Mouse (Mus musculus): ENCODE measurements around the gene Elk1. TPM values are rescaled to one million over a fixed set of nuclear protein-coding genes. Genes with fewer than 3 reads are reported as not detected.

The Elk1 gene
- polyA plus RNA-seq (2015; fragmentation: Nextera tagmentation; extraction: Ambion mirVana): 10.1 and 11.8 TPM in 2 replicates

DNA sequence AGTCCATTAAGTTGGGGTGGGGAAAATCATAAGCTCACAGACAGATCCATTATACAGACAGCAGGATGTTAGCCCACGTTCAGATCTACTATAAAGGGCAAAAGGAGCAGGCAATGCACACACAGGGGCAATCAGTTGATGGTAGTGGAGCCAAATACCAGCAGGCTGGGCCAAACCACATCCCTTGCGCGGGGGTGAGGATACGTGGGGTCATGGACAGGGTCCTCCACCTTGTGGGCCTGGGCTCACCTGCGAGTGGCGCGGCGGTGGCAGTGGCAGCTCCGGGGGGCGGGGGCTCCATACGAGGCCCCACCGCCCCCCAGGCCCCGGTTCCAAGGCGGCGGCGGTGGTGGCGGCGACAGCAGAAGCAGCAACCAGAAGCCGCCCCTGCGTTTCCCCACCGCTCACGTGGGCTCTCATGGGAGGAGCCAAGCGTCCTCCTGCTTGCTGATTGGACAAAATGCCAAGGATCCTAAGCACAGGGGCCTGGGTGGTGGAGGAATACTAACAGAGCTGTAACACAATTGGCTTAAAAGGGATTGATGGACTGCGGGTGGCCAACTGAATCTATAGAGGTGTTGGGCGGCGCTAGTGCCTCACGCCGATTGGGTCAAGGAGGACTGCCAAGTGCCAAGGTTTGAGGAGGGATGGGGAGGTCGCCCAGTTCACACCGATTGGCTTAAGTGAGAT lies at the start of gene Elk1:
TSS of gene Elk1 (minus strand) at position 418 of the 690 bp plus-strand sequence.
- 9% methylated on average over 30 of the region's 30 CpGs for WGBS
- Histone ChIP-seq H3K36me3 (no peaks in the 10 kb centered on the region), H3K9me3 (replicated peaks) (no peaks in the 10 kb centered on the region), H3K27me3 (no peaks in the 10 kb centered on the region), H3K4me3 (peak within 1 kb of the TSS; percentile 74), H3K4me2 (peak within 1 kb of the TSS; percentile 57), H3K9ac (peak within 1 kb of the TSS; percentile 68), H3K4me1 (replicated peaks) (no peaks in the 10 kb centered on the region), H3K27ac (peak within 1 kb of the TSS; percentile 74)
- peak; percentile 95 for ATAC-seq (replicated peaks; ENCODE audit: insufficient number of reproducible peaks, insufficient read depth, low FRiP score, low read depth)

- H3K9ac ChIP-seq: no peak overlapping the region
- WGBS: 52% methylated on average over 1 of the region's 1 CpGs
Observed at GRCm38 (mm10) chrX:20980901-20981300, 30.5 kb upstream of the Elk1 start.

GRCm38 (mm10) chrX:20961477-20962378 lies 11.3 kb upstream of the Elk1 start, which contains the start of gene Uxt:
Uxt (minus strand) TSS chrX:20962017.
- Histone ChIP-seq H3K9me3 (replicated peaks) (no peaks in the 10 kb centered on the region), H3K4me1 (replicated peaks) (0 out of 2 replicates have a peak, but pooled peaks cover 4% of the 10 kb centered on the region), H3K27ac (peak within 1 kb of the TSS; percentile 89), H3K4me2 (peak within 1 kb of the TSS; percentile 56), H3K36me3 (peaks cover 7% of the 10 kb centered on the region; the same call in 1 of the 2 replicates), H3K27me3 (no peaks in the 10 kb centered on the region), H3K9ac (peak within 1 kb of the TSS; percentile 52), H3K4me3 (peak within 1 kb of the TSS; percentile 64)
- peak; percentile 93 for ATAC-seq (replicated peaks; ENCODE audit: insufficient number of reproducible peaks, insufficient read depth, low FRiP score, low read depth)
- WGBS: 11% methylated on average over 57 of the region's 57 CpGs

More at GRCm38 (mm10) chrX:20980901-20981300, 30.5 kb upstream of the Elk1 start:
- ATAC-seq (replicated peaks; ENCODE audit: insufficient number of reproducible peaks, insufficient read depth, low FRiP score, low read depth): no peak
- Histone ChIP-seq H3K36me3 (no peaks in the 10 kb centered on the region), H3K4me1 (replicated peaks) (no peaks in the 10 kb centered on the region), H3K4me2 (no peak overlapping the region), H3K4me3 (no peak overlapping the region), H3K27me3 (no peaks in the 10 kb centered on the region), H3K27ac (no peak overlapping the region), H3K9me3 (replicated peaks) (no peaks in the 10 kb centered on the region)

DNA sequence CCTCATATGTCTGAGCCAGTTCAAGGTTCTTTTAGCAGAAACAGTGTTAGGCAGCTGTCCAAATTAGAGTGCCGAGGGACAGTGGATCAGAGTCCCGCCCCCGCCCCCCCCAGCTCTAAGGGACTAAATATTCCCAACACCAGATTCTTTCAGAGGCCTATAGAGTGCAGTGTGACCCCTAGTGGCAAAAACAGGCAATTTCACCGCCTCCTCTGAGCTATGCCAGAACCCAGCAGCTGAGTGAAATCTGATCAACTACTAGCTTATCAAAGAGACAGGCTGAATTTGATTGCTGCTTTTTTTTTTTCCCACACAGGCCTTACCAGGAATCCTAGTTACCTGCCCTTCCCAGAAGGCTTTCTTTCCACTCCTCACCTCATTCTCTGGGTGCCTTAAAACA lies 4.4 kb downstream of the Elk1 start:
- ATAC-seq (replicated peaks; ENCODE audit: insufficient number of reproducible peaks, insufficient read depth, low FRiP score, low read depth): no peak
- 9% methylated on average over 4 of the region's 4 CpGs for WGBS

GRCm38 (mm10) chrX:20931963-20932362 lies 18.4 kb downstream of the Elk1 start:
- H3K4me1 ChIP-seq (replicated peaks): no peaks in the 10 kb centered on the region

More for the DNA sequence above, 4.4 kb downstream of the Elk1 start:
- no peaks in the 10 kb centered on the region for H3K4me1 ChIP-seq (replicated peaks)
- H3K27me3 ChIP-seq: no peaks in the 10 kb centered on the region
- no peak overlapping the region for H3K4me3 ChIP-seq
- H3K4me2 ChIP-seq: no peak overlapping the region
- H3K9ac ChIP-seq: no peak overlapping the region
- H3K27ac ChIP-seq: no peak overlapping the region
- no peaks in the 10 kb centered on the region for H3K36me3 ChIP-seq
- H3K9me3 ChIP-seq (replicated peaks): no peaks in the 10 kb centered on the region

GRCm38 (mm10) chrX:20931364-20931763 lies 19.0 kb downstream of the Elk1 start, which contains the start of gene Cfp:
Cfp (minus strand) TSS chrX:20931555.
- no peak within 1 kb of the TSS for H3K4me3 ChIP-seq
- H3K27ac ChIP-seq: no peak within 1 kb of the TSS
- H3K9ac ChIP-seq: no peak within 1 kb of the TSS
- H3K27me3 ChIP-seq: no peaks in the 10 kb centered on the region
- no peaks in the 10 kb centered on the region for H3K4me1 ChIP-seq (replicated peaks)
- no peak for ATAC-seq (replicated peaks; ENCODE audit: insufficient number of reproducible peaks, insufficient read depth, low FRiP score, low read depth)
- H3K36me3 ChIP-seq: 0 out of 2 replicates have a peak, but pooled peaks cover 3% of the 10 kb centered on the region
- no peaks in the 10 kb centered on the region for H3K9me3 ChIP-seq (replicated peaks)
- no peak within 1 kb of the TSS for H3K4me2 ChIP-seq
- WGBS: 100% methylated on average over 1 of the region's 1 CpGs

More at GRCm38 (mm10) chrX:20931963-20932362, 18.4 kb downstream of the Elk1 start:
- WGBS: 65% methylated on average over 1 of the region's 1 CpGs
- no peak overlapping the region for H3K4me2 ChIP-seq
- no peaks in the 10 kb centered on the region for H3K9me3 ChIP-seq (replicated peaks)
- H3K36me3 ChIP-seq: 0 out of 2 replicates have a peak, but pooled peaks cover 3% of the 10 kb centered on the region
- no peak overlapping the region for H3K9ac ChIP-seq
- ATAC-seq (replicated peaks; ENCODE audit: insufficient number of reproducible peaks, insufficient read depth, low FRiP score, low read depth): no peak
- H3K4me3 ChIP-seq: no peak overlapping the region
- no peak overlapping the region for H3K27ac ChIP-seq
- H3K27me3 ChIP-seq: no peaks in the 10 kb centered on the region

DNA sequence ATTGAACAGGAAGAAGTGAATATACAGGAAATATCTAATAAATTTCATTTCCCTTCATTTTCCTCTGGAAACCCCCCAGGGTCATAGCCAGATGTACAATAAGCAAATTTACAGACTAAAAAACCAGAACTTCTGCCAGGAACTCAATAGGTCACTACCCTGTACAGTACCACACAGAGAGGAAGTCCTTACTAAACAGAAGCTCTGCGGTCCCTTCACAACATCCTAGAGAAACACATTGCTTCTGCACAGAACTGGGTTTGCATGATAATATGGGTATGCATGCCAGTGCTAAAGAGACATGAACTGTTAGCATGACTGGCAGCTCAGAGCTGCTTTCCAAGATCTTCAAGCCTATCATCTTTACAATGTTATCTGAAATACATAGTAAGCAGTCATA lies 20.5 kb downstream of the Elk1 start:
- Histone ChIP-seq H3K9me3 (replicated peaks) (no peaks in the 10 kb centered on the region), H3K4me2 (no peak overlapping the region), H3K27me3 (no peaks in the 10 kb centered on the region), H3K36me3 (no peaks in the 10 kb centered on the region), H3K27ac (no peak overlapping the region), H3K9ac (no peak overlapping the region), H3K4me3 (no peak overlapping the region), H3K4me1 (replicated peaks) (no peaks in the 10 kb centered on the region)
- ATAC-seq (replicated peaks; ENCODE audit: insufficient number of reproducible peaks, insufficient read depth, low FRiP score, low read depth): no peak
- 78% methylated on average over 1 of the region's 1 CpGs for WGBS

DNA sequence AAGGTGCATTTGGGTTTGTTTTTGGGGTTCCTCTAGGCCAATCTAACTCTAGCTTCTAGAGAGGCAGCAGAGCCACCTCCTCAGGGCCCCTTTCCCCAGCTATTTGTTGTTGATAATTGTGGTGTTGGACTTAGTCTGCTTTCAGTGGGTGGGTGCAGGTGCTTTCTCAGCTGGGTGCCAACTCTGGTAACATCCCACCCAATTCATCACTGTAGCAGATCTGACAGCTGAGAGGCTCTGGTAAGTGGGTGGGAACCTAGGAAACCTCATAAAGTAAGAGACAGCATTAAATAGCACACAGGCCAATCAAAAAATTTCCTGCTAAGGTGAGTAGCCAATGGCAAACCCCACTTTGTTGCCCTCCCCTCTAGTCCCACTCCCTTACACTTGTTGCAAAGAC lies 25.4 kb downstream of the Elk1 start:
- H3K27ac ChIP-seq: no peak overlapping the region
- no peaks in the 10 kb centered on the region for H3K36me3 ChIP-seq
- H3K4me2 ChIP-seq: no peak overlapping the region
- no peak overlapping the region for H3K4me3 ChIP-seq
- H3K4me1 ChIP-seq (replicated peaks): 0 out of 2 replicates have a peak, but pooled peaks cover 6% of the 10 kb centered on the region
- H3K27me3 ChIP-seq: peaks cover 4% of the 10 kb centered on the region; the same call in 1 of the 2 replicates
- no peak overlapping the region for H3K9ac ChIP-seq
- no peaks in the 10 kb centered on the region for H3K9me3 ChIP-seq (replicated peaks)
- ATAC-seq (replicated peaks; ENCODE audit: insufficient number of reproducible peaks, insufficient read depth, low FRiP score, low read depth): no peak

- no peaks in the 10 kb centered on the region for H3K36me3 ChIP-seq
- no peak for ATAC-seq (replicated peaks; ENCODE audit: insufficient number of reproducible peaks, insufficient read depth, low FRiP score, low read depth)
- H3K4me3 ChIP-seq: no peak overlapping the region
- peaks cover 8% of the 10 kb centered on the region; the same call in 1 of the 2 replicates for H3K27me3 ChIP-seq
- no peak overlapping the region for H3K27ac ChIP-seq
- 67% methylated on average over 1 of the region's 1 CpGs for WGBS
- no peak overlapping the region for H3K4me2 ChIP-seq
- H3K9ac ChIP-seq: no peak overlapping the region
- H3K9me3 ChIP-seq (replicated peaks): no peaks in the 10 kb centered on the region
- 0 out of 2 replicates have a peak, but pooled peaks cover 6% of the 10 kb centered on the region for H3K4me1 ChIP-seq (replicated peaks)
Observed at GRCm38 (mm10) chrX:20923506-20923905, 26.9 kb downstream of the Elk1 start.

DNA sequence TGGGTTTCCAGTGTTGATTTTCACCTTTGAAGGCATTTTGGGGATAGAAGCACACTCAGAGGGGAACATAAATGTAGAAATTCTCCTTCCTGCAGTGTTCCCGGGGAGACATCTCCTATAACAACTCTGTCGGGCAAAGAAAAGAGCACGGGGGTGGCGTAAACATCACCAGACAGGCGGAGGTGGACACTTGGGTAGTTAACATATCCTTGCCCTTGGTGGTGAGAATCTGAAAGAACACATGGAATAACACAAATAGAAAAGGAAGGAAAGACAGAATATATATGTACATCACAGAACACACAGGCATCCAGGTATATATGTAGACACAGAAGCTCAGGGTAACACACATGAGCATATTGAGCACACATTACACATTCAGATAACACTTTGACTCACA lies 29.0 kb downstream of the Elk1 start:
- peaks cover 8% of the 10 kb centered on the region; the same call in 1 of the 2 replicates for H3K27me3 ChIP-seq
- 0 out of 2 replicates have a peak, but pooled peaks cover 6% of the 10 kb centered on the region for H3K4me1 ChIP-seq (replicated peaks)
- H3K9ac ChIP-seq: no peak overlapping the region
- no peak for ATAC-seq (replicated peaks; ENCODE audit: insufficient number of reproducible peaks, insufficient read depth, low FRiP score, low read depth)
- no peaks in the 10 kb centered on the region for H3K9me3 ChIP-seq (replicated peaks)
- H3K27ac ChIP-seq: no peak overlapping the region
- H3K4me2 ChIP-seq: peak overlapping the region; percentile 80
- 42% methylated on average over 5 of the region's 5 CpGs for WGBS
- peak overlapping the region; percentile 46; the same call in 1 of the 2 replicates for H3K4me3 ChIP-seq
- no peaks in the 10 kb centered on the region for H3K36me3 ChIP-seq

- Histone ChIP-seq H3K9ac (peak within 1 kb of the TSS; percentile 25; the same call in 1 of the 2 replicates), H3K27me3 (peaks cover 8% of the 10 kb centered on the region; the same call in 1 of the 2 replicates), H3K4me1 (replicated peaks) (0 out of 2 replicates have a peak, but pooled peaks cover 6% of the 10 kb centered on the region), H3K4me2 (peak within 1 kb of the TSS; percentile 80), H3K27ac (no peak within 1 kb of the TSS), H3K9me3 (replicated peaks) (no peaks in the 10 kb centered on the region), H3K4me3 (peak within 1 kb of the TSS; percentile 46), H3K36me3 (no peaks in the 10 kb centered on the region)
- WGBS: 9% methylated on average over 40 of the region's 44 CpGs
- peak; percentile 84; the same call in 1 of the 2 replicates for ATAC-seq (replicated peaks; ENCODE audit: insufficient number of reproducible peaks, insufficient read depth, low FRiP score, low read depth)
Observed at GRCm38 (mm10) chrX:20920844-20921364, 29.5 kb downstream of the Elk1 start, which contains the start of gene Syn1. Syn1 (minus strand) TSS chrX:20921004.
